Mouse (Mus musculus) E14TG2a.4 (cell line): ENCODE results near the gene Sco1.
A peak's percentile ranks its signal among the peaks of the same experiment; 100 is the strongest.
"Not testable (repeated sequence)": the region's sequence is repeated elsewhere in the genome, so short reads cannot be mapped to it uniquely, and the experiment has no call there.

ENCODE experiments used
- H3K27me3 ChIP-seq: 2 replicates; pipeline ENCODE4 v1.6.1; 2014; ENCODE audit warnings: low read length, control low read depth; ENCODE audit not compliant: insufficient read depth
- H3K36me3 ChIP-seq: 2 replicates; pipeline ENCODE4 v1.6.1; 2014; ENCODE audit warnings: low read length, control low read depth; ENCODE audit not compliant: insufficient read depth
- H3K4me1 ChIP-seq: replicated peaks from 2 replicates; pipeline ENCODE4 v1.6.1; 2014; ENCODE audit warnings: low read depth, low read length, control low read depth
- H3K4me3 ChIP-seq: replicated peaks from 2 replicates; pipeline ENCODE4 v1.5.1; 2014; ENCODE audit warnings: mild to moderate bottlenecking, low read length
- H3K9me3 ChIP-seq: 2 replicates; pipeline ENCODE4 v1.6.1; 2014; ENCODE audit warnings: low read length, control low read depth
- CTCF ChIP-seq: conservative IDR thresholded peaks from 2 replicates; pipeline ENCODE4 v1.5.1; 2014; ENCODE audit warnings: low read length
- NANOG ChIP-seq: IDR thresholded peaks from 2 replicates; pipeline ENCODE4 v1.6.1; 2014; ENCODE audit warnings: borderline replicate concordance, low read length, mixed read lengths
- POU5F1 ChIP-seq: IDR thresholded peaks from 2 replicates; pipeline ENCODE4 v1.6.1; 2014; ENCODE audit warnings: low read length, borderline replicate concordance

Gene Sco1

DNA sequence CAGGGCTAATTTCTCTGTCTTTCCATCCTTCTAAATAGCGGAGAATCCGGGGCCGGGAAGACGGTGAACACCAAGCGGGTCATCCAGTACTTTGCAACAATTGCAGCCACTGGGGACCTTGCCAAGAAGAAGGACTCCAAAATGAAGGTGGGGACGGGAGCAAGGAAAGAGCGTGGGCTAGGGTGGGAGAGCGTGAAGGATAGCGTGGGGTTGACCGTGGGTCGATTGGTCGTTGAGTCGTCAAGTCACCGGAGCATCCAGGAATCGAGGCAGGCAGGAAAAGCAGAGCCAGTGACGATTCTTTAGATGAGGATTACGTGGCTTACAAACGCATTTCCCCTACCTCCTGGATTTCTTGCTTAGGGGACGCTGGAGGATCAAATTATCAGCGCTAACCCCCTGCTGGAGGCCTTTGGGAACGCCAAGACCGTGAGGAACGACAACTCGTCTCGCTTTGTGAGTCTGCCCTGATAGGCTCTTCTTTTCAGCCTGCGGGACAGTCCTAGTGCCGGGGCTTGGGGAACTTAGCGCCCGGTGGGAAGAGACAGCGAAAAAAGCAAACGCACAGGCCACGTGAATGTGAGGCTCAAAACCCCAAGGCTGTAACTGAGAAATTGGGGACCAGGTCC is 31.4 kb downstream of the Sco1 start:
- TF ChIP-seq CTCF (peak; percentile 51), POU5F1 (no peak), NANOG (no peak)
- Histone ChIP-seq H3K4me1 (peaks cover 48% of the 10 kb centered on the region), H3K27me3 (peaks cover 47% of the 10 kb centered on the region), H3K36me3 (no peaks in the 10 kb centered on the region), H3K9me3 (no peaks in the 10 kb centered on the region), H3K4me3 (peak overlapping the region; percentile 63)

GRCm38 (mm10) chr11:67085489-67085888 is 33.0 kb downstream of the Sco1 start:
- Histone ChIP-seq H3K4me1 (peaks cover 39% of the 10 kb centered on the region), H3K27me3 (peaks cover 47% of the 10 kb centered on the region), H3K36me3 (no peaks in the 10 kb centered on the region), H3K9me3 (no peaks in the 10 kb centered on the region), H3K4me3 (no peak overlapping the region)
- peak; percentile 82 for TF ChIP-seq CTCF
- no peak for TF ChIP-seq POU5F1

GRCm38 (mm10) chr11:67086467-67087164 is 34.1 kb downstream of the Sco1 start:
- Histone ChIP-seq H3K4me3 (no peak overlapping the region), H3K27me3 (peaks cover 52% of the 10 kb centered on the region), H3K9me3 (no peaks in the 10 kb centered on the region), H3K36me3 (no peaks in the 10 kb centered on the region), H3K4me1 (peaks cover 30% of the 10 kb centered on the region)
- TF ChIP-seq POU5F1: no peak
- no peak for TF ChIP-seq CTCF
- TF ChIP-seq NANOG: no peak

GRCm38 (mm10) chr11:67087225-67087624 is 34.8 kb downstream of the Sco1 start:
- TF ChIP-seq POU5F1 (no peak), NANOG (no peak), CTCF (no peak)
- Histone ChIP-seq H3K27me3 (peaks cover 53% of the 10 kb centered on the region), H3K36me3 (no peaks in the 10 kb centered on the region), H3K4me3 (no peak overlapping the region), H3K9me3 (no peaks in the 10 kb centered on the region), H3K4me1 (peaks cover 26% of the 10 kb centered on the region)

DNA sequence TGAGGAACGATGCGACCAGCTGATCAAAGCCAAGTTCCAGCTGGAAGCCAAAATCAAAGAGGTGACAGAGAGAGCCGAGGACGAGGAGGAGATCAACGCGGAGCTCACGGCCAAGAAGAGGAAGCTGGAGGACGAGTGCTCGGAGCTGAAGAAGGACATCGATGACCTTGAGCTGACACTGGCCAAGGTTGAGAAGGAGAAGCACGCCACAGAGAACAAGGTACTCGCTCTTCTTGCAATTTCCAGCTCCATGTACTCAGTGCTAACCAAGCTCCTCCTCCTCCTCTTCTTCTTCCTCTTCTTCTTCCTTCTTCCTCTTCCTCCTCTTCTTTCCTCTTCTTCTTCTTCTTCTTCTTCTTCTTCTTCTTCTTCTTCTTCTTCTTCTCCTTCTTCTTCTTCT is 39.9 kb downstream of the Sco1 start:
- H3K4me1 ChIP-seq: peaks cover 21% of the 10 kb centered on the region
- H3K9me3 ChIP-seq, H3K4me3 ChIP-seq, H3K36me3 ChIP-seq: not testable (repeated sequence)
- peaks cover 60% of the 10 kb centered on the region for H3K27me3 ChIP-seq

GRCm38 (mm10) chr11:67093201-67093600 is 40.7 kb downstream of the Sco1 start:
- TF ChIP-seq POU5F1 (no peak), CTCF (no peak), NANOG (no peak)
- no peaks in the 10 kb centered on the region for H3K36me3 ChIP-seq
- H3K9me3 ChIP-seq: no peaks in the 10 kb centered on the region
- peaks cover 65% of the 10 kb centered on the region for H3K27me3 ChIP-seq
- H3K4me3 ChIP-seq: 0 out of 2 replicates have a peak overlapping the region, but pooled peaks have one; percentile 7
- peaks cover 21% of the 10 kb centered on the region for H3K4me1 ChIP-seq

DNA sequence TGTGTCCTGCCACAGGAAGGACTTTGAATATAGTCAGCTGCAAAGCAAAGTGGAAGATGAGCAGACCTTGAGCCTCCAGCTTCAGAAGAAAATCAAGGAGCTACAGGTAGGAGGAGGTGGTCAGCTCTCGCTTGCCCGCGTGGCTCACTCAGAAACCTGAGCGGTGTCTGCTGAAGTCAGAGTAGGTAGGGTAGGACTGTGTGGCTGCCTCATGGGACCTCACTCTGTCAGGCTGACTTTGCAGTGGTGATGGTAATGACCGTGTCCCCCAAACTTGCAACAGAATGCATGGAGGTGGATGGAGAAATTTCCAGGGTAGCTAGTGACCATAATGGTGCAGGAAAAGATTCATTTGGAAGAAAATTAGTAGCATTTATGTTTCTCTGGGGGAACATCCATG is 41.2 kb downstream of the Sco1 start:
- H3K9me3 ChIP-seq: no peaks in the 10 kb centered on the region
- H3K4me1 ChIP-seq: peaks cover 21% of the 10 kb centered on the region
- H3K4me3 ChIP-seq: 0 out of 2 replicates have a peak overlapping the region, but pooled peaks have one; percentile 7
- peaks cover 67% of the 10 kb centered on the region for H3K27me3 ChIP-seq
- TF ChIP-seq CTCF (no peak), NANOG (no peak), POU5F1 (no peak)
- no peaks in the 10 kb centered on the region for H3K36me3 ChIP-seq

DNA sequence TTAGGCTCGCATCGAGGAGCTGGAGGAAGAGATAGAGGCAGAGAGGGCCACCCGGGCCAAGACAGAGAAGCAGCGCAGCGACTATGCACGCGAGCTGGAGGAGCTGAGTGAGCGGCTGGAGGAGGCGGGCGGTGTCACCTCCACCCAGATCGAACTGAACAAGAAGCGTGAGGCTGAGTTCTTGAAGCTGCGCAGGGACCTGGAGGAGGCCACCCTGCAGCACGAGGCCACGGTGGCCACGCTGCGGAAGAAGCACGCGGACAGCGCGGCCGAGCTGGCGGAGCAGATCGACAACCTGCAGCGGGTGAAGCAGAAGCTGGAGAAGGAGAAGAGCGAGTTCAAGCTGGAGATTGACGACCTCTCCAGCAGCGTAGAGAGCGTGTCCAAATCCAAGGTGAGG is 42.0 kb downstream of the Sco1 start:
- Histone ChIP-seq H3K4me3 (peak overlapping the region; percentile 70), H3K27me3 (peaks cover 67% of the 10 kb centered on the region), H3K4me1 (peaks cover 27% of the 10 kb centered on the region), H3K9me3 (no peaks in the 10 kb centered on the region), H3K36me3 (no peaks in the 10 kb centered on the region)
- TF ChIP-seq POU5F1: no peak
- no peak for TF ChIP-seq CTCF
- no peak for TF ChIP-seq NANOG

DNA sequence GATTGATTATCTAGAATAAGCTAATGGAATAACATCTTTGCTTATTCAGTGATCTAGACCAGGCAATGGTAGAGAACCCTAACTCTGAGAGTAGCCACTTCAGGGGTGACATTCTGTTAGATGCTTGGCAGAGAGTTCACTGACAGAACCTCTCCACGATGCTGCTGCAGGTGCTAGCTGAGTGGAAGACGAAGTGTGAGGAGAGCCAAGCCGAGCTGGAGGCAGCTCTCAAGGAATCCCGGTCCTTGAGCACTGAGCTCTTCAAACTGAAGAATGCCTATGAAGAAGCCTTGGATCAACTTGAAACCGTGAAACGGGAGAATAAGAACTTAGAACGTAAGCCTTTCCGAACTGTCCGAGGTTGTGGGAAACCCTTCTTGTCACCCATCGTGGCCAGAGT is 45.2 kb downstream of the Sco1 start:
- peaks cover 64% of the 10 kb centered on the region for H3K27me3 ChIP-seq
- H3K4me1 ChIP-seq: peaks cover 47% of the 10 kb centered on the region
- H3K4me3 ChIP-seq: no peak overlapping the region
- TF ChIP-seq POU5F1 (no peak), CTCF (no peak), NANOG (no peak)
- H3K36me3 ChIP-seq: no peaks in the 10 kb centered on the region
- H3K9me3 ChIP-seq: no peaks in the 10 kb centered on the region
